In genomic region chr19:47871515-47871914, GRCm38 (mm10) we compare ENCODE assay signal across 10 mouse cellular contexts. TPM values are rescaled to one million over a fixed set of nuclear protein-coding genes. Genes with fewer than 3 reads are reported as not detected.
DNase-seq lines count a peak whose midpoint lies in the region; ATAC-seq and TF ChIP-seq lines count a peak whose summit lies in the region.
"Had no signal": no experiment of that assay in that cellular context is flagged by ENCODE, and none has a peak within 500 bp of the region (broad histone marks: within the 10 kb centered on the region; RNA-seq: fewer than 3 reads in every experiment).

No protein-coding gene starts in this region.

- no peak for ATAC-seq in hindbrain, embryonic 11.5 days (ENCODE audit: low FRiP score)
- no peak for ATAC-seq in hindbrain, embryonic 16.5 days
- no peak for ATAC-seq in midbrain, embryonic 14.5 days (ENCODE audit: low FRiP score, low TSS enrichment)
- ATAC-seq in midbrain, embryonic 16.5 days, result no peak
- no peak for ATAC-seq in stomach, postnatal 0 days (ENCODE audit: low FRiP score, low TSS enrichment)
- ATAC-seq: intestine, embryonic 16.5 days had no signal

- H3K4me3 ChIP-seq in hindbrain, embryonic 11.5 days (ENCODE audit: low read depth, low read length), result no peak overlapping the region
- H3K4me3 ChIP-seq in hindbrain, embryonic 16.5 days (ENCODE audit: low read length), result no peak overlapping the region
- no peak overlapping the region for H3K4me3 ChIP-seq in midbrain, embryonic 14.5 days (replicated peaks; ENCODE audit: low read depth, low read length)
- H3K4me3 ChIP-seq in midbrain, embryonic 16.5 days (ENCODE audit: low read depth, low read length), result no peak overlapping the region
- H3K4me3 ChIP-seq in stomach, postnatal 0 days (ENCODE audit: low read depth, low read length), result no peak overlapping the region

- peak; percentile 50 for DNase-seq in hindbrain, embryonic 11.5 days (ENCODE audit: low spot score)
- peak; percentile 58 for DNase-seq in midbrain, embryonic 14.5 days
- peak; percentile 61 for DNase-seq in embryo, embryonic 10 days (ENCODE audit: low spot score)
- no peak for DNase-seq in stomach, postnatal 0 days (ENCODE audit: low spot score)
- no peak for DNase-seq in spleen, postnatal 10 days (ENCODE audit: low spot score in 2 of 2)
- DNase-seq in gastrocnemius, postnatal 36 days, result no peak
- DNase-seq: gastrocnemius, postnatal 25 days had no signal

- no peak overlapping the region for H3K4me2 ChIP-seq in hindbrain, embryonic 11.5 days (replicated peaks; ENCODE audit: low read depth, low read length)
- no peak overlapping the region for H3K4me2 ChIP-seq in hindbrain, embryonic 16.5 days (ENCODE audit: low read length)
- no peak overlapping the region for H3K4me2 ChIP-seq in midbrain, embryonic 14.5 days (ENCODE audit: low read length)
- H3K4me2 ChIP-seq in midbrain, embryonic 16.5 days (ENCODE audit: low read length), result no peak overlapping the region
- H3K4me2 ChIP-seq in stomach, postnatal 0 days (replicated peaks; ENCODE audit: low read depth), result no peak overlapping the region

- no peak overlapping the region for H3K9ac ChIP-seq in hindbrain, embryonic 11.5 days (ENCODE audit: low read depth, low read length)
- no peak overlapping the region for H3K9ac ChIP-seq in hindbrain, embryonic 16.5 days (ENCODE audit: low read depth, low read length)
- H3K9ac ChIP-seq in midbrain, embryonic 14.5 days (replicated peaks; ENCODE audit: low read length), result no peak overlapping the region
- no peak overlapping the region for H3K9ac ChIP-seq in midbrain, embryonic 16.5 days (ENCODE audit: low read depth, low read length)
- no peak overlapping the region for H3K9ac ChIP-seq in stomach, postnatal 0 days (ENCODE audit: low read length)

- no peaks in the 10 kb centered on the region for H3K4me1 ChIP-seq in hindbrain, embryonic 11.5 days (replicated peaks; ENCODE audit: control insufficient read depth, insufficient read depth, low read length)
- H3K4me1 ChIP-seq in hindbrain, embryonic 16.5 days (ENCODE audit: control insufficient read depth, insufficient read depth, low read depth, low read length), result no peaks in the 10 kb centered on the region
- H3K4me1 ChIP-seq in midbrain, embryonic 14.5 days (ENCODE audit: control insufficient read depth, insufficient read depth, low read length), result no peaks in the 10 kb centered on the region
- H3K4me1 ChIP-seq in midbrain, embryonic 16.5 days (ENCODE audit: control insufficient read depth, insufficient read depth, low read length), result no peaks in the 10 kb centered on the region
- no peaks in the 10 kb centered on the region for H3K4me1 ChIP-seq in stomach, postnatal 0 days (replicated peaks; ENCODE audit: control insufficient read depth, insufficient read depth)

- no peaks in the 10 kb centered on the region for H3K27me3 ChIP-seq in hindbrain, embryonic 11.5 days (ENCODE audit: control insufficient read depth, insufficient read depth, low read length)
- H3K27me3 ChIP-seq in hindbrain, embryonic 16.5 days (replicated peaks; ENCODE audit: control insufficient read depth, insufficient read depth, low read length), result no peaks in the 10 kb centered on the region
- no peaks in the 10 kb centered on the region for H3K27me3 ChIP-seq in midbrain, embryonic 14.5 days (ENCODE audit: control insufficient read depth, insufficient read depth, low read length)
- H3K27me3 ChIP-seq in midbrain, embryonic 16.5 days (ENCODE audit: control insufficient read depth, insufficient read depth, low read depth, low read length), result no peaks in the 10 kb centered on the region; the same call in 1 of the 2 replicates
- no peaks in the 10 kb centered on the region for H3K27me3 ChIP-seq in stomach, postnatal 0 days (ENCODE audit: control insufficient read depth, insufficient read depth, low read length)

- no peaks in the 10 kb centered on the region for H3K36me3 ChIP-seq in hindbrain, embryonic 11.5 days (ENCODE audit: control insufficient read depth, insufficient read depth, low read length)
- no peaks in the 10 kb centered on the region for H3K36me3 ChIP-seq in hindbrain, embryonic 16.5 days (ENCODE audit: control insufficient read depth, insufficient read depth, low read length)
- H3K36me3 ChIP-seq in midbrain, embryonic 14.5 days (ENCODE audit: control insufficient read depth, insufficient read depth, low read length), result no peaks in the 10 kb centered on the region
- H3K36me3 ChIP-seq in midbrain, embryonic 16.5 days (ENCODE audit: control insufficient read depth, insufficient read depth, low read length), result no peaks in the 10 kb centered on the region
- H3K36me3 ChIP-seq in stomach, postnatal 0 days (ENCODE audit: control insufficient read depth, insufficient read depth, low read length), result no peaks in the 10 kb centered on the region

- H3K9me3 ChIP-seq in hindbrain, embryonic 11.5 days (ENCODE audit: control insufficient read depth, low read length), result no peaks in the 10 kb centered on the region
- no peaks in the 10 kb centered on the region for H3K9me3 ChIP-seq in hindbrain, embryonic 16.5 days (ENCODE audit: control insufficient read depth, low read length)
- no peaks in the 10 kb centered on the region for H3K9me3 ChIP-seq in midbrain, embryonic 14.5 days (ENCODE audit: control insufficient read depth, low read length)
- H3K9me3 ChIP-seq in midbrain, embryonic 16.5 days (replicated peaks; ENCODE audit: control insufficient read depth, low read length, poor library complexity, severe bottlenecking), result no peaks in the 10 kb centered on the region
- H3K9me3 ChIP-seq in stomach, postnatal 0 days (ENCODE audit: control insufficient read depth, low read length), result no peaks in the 10 kb centered on the region

- no peak overlapping the region for H3K27ac ChIP-seq in hindbrain, embryonic 11.5 days (ENCODE audit: low read depth, low read length)
- no peak overlapping the region for H3K27ac ChIP-seq in hindbrain, embryonic 16.5 days (ENCODE audit: low read depth, low read length)
- no peak overlapping the region for H3K27ac ChIP-seq in midbrain, embryonic 14.5 days (replicated peaks; ENCODE audit: low read depth, low read length)
- no peak overlapping the region for H3K27ac ChIP-seq in midbrain, embryonic 16.5 days (ENCODE audit: low read length)
- no peak overlapping the region for H3K27ac ChIP-seq in stomach, postnatal 0 days (replicated peaks)

- no peak for TF ChIP-seq EP300 in stomach, postnatal 0 days (optimal IDR thresholded peaks at IDR 0.05)

- 26% methylated on average over 10 of the region's 10 CpGs for WGBS in hindbrain, embryonic 11.5 days
- 28% methylated on average over 10 of the region's 10 CpGs for WGBS in hindbrain, embryonic 16.5 days
- 16% methylated on average over 10 of the region's 10 CpGs for WGBS in midbrain, embryonic 14.5 days
- 23% methylated on average over 10 of the region's 10 CpGs for WGBS in midbrain, embryonic 16.5 days
- WGBS in stomach, postnatal 0 days, result 40% methylated on average over 10 of the region's 10 CpGs

- intact Hi-C loops in gastrocnemius, postnatal 36 days (cut with DNase I), result no loop called here

- peak; percentile 65 for TF ChIP-seq CTCF in stomach, postnatal 0 days (IDR thresholded peaks at IDR 0.05; ENCODE audit: low read depth)

RNA-seq across cellular contexts. Expression of gene Gsto2, which starts 6.2 kb away (rescaled TPM):
- polyA plus RNA-seq in hindbrain, embryonic 11.5 days (2014; fragmentation: Nextera tagmentation; extraction: Ambion mirVana), result 0.77 and 1.4 TPM in 2 replicates
- 1.2 and 1.4 TPM in 2 replicates for polyA plus RNA-seq in hindbrain, embryonic 16.5 days (2015; fragmentation: Nextera tagmentation; extraction: Ambion mirVana)
- polyA plus RNA-seq in midbrain, embryonic 14.5 days (2014; fragmentation: Nextera tagmentation; extraction: Ambion mirVana), result 1.0 and 1.2 TPM in 2 replicates
- 1.0 and 1.1 TPM in 2 replicates for polyA plus RNA-seq in midbrain, embryonic 16.5 days (2015; fragmentation: Nextera tagmentation; extraction: Ambion mirVana)
- polyA plus RNA-seq in stomach, postnatal 0 days (2015; fragmentation: Nextera tagmentation; extraction: Ambion mirVana), result 3.5 and 4.2 TPM in 2 replicates
- total RNA-seq in gastrocnemius, postnatal 36 days (2021), result under 1 TPM; 0.22 to 0.66 TPM

RNA-seq across cellular contexts. Expression of gene Gsto1, which starts 16.7 kb away (rescaled TPM):
- 105 and 116 TPM in 2 replicates for polyA plus RNA-seq in hindbrain, embryonic 11.5 days (2014; fragmentation: Nextera tagmentation; extraction: Ambion mirVana)
- 136 and 148 TPM in 2 replicates for polyA plus RNA-seq in hindbrain, embryonic 16.5 days (2015; fragmentation: Nextera tagmentation; extraction: Ambion mirVana)
- 115 and 150 TPM in 2 replicates for polyA plus RNA-seq in midbrain, embryonic 14.5 days (2014; fragmentation: Nextera tagmentation; extraction: Ambion mirVana)
- 150 and 155 TPM in 2 replicates for polyA plus RNA-seq in midbrain, embryonic 16.5 days (2015; fragmentation: Nextera tagmentation; extraction: Ambion mirVana)
- 3,153 and 3,669 TPM in 2 replicates for polyA plus RNA-seq in stomach, postnatal 0 days (2015; fragmentation: Nextera tagmentation; extraction: Ambion mirVana)
- total RNA-seq in gastrocnemius, postnatal 36 days (2021), result 10 to 100 TPM; 40.8 to 59.1 TPM

RNA-seq across cellular contexts. Expression of gene Cfap43, which starts 47.6 kb away (rescaled TPM):
- polyA plus RNA-seq in hindbrain, embryonic 11.5 days (2014; fragmentation: Nextera tagmentation; extraction: Ambion mirVana), result 0.54 and 2.1 TPM in 2 replicates
- polyA plus RNA-seq in hindbrain, embryonic 16.5 days (2015; fragmentation: Nextera tagmentation; extraction: Ambion mirVana), result 2.9 and 3.0 TPM in 2 replicates
- 0.47 and 0.77 TPM in 2 replicates for polyA plus RNA-seq in midbrain, embryonic 14.5 days (2014; fragmentation: Nextera tagmentation; extraction: Ambion mirVana)
- polyA plus RNA-seq in midbrain, embryonic 16.5 days (2015; fragmentation: Nextera tagmentation; extraction: Ambion mirVana), result 1.7 and 1.9 TPM in 2 replicates
- polyA plus RNA-seq in stomach, postnatal 0 days (2015; fragmentation: Nextera tagmentation; extraction: Ambion mirVana), result 0.51 and 1.1 TPM in 2 replicates
- total RNA-seq in gastrocnemius, postnatal 36 days (2021), result not detected
- total RNA-seq: gastrocnemius, postnatal 25 days had no signal

RNA-seq across cellular contexts. Expression of gene Itprip, which starts 47.6 kb away (rescaled TPM):
- polyA plus RNA-seq in hindbrain, embryonic 11.5 days (2014; fragmentation: Nextera tagmentation; extraction: Ambion mirVana), result 10.0 and 12.2 TPM in 2 replicates
- polyA plus RNA-seq in hindbrain, embryonic 16.5 days (2015; fragmentation: Nextera tagmentation; extraction: Ambion mirVana), result 4.4 and 4.9 TPM in 2 replicates
- 3.4 and 5.2 TPM in 2 replicates for polyA plus RNA-seq in midbrain, embryonic 14.5 days (2014; fragmentation: Nextera tagmentation; extraction: Ambion mirVana)
- polyA plus RNA-seq in midbrain, embryonic 16.5 days (2015; fragmentation: Nextera tagmentation; extraction: Ambion mirVana), result 3.5 and 4.3 TPM in 2 replicates
- polyA plus RNA-seq in stomach, postnatal 0 days (2015; fragmentation: Nextera tagmentation; extraction: Ambion mirVana), result 7.9 and 9.0 TPM in 2 replicates
- under 1 TPM; 0.74 to 0.76 TPM for total RNA-seq in gastrocnemius, postnatal 36 days (2021)

Comparison
In these comparisons a context has a peak if more than half of its experiments do, and no peak if none do; other contexts are left out.
1. DNase-seq: peak in hindbrain, embryonic 11.5 days (single experiment), midbrain, embryonic 14.5 days (single experiment) and embryo, embryonic 10 days (single experiment); none in stomach, postnatal 0 days (single experiment), spleen, postnatal 10 days (0 of 2) and gastrocnemius, postnatal 36 days (0 of 2).
2. RNA of gene Gsto1, which starts 16.7 kb away (polyA plus RNA-seq): 3,153 to 3,669 TPM in stomach, postnatal 0 days; 150 to 155 TPM in midbrain, embryonic 16.5 days, 136 to 148 TPM in hindbrain, embryonic 16.5 days, 105 to 116 TPM in hindbrain, embryonic 11.5 days and 115 to 150 TPM in midbrain, embryonic 14.5 days; every median in the first group is over 10 times any median in the second.